Comparison of ENCODE assay signal across 14 mouse cellular contexts in the genomic region with DNA sequence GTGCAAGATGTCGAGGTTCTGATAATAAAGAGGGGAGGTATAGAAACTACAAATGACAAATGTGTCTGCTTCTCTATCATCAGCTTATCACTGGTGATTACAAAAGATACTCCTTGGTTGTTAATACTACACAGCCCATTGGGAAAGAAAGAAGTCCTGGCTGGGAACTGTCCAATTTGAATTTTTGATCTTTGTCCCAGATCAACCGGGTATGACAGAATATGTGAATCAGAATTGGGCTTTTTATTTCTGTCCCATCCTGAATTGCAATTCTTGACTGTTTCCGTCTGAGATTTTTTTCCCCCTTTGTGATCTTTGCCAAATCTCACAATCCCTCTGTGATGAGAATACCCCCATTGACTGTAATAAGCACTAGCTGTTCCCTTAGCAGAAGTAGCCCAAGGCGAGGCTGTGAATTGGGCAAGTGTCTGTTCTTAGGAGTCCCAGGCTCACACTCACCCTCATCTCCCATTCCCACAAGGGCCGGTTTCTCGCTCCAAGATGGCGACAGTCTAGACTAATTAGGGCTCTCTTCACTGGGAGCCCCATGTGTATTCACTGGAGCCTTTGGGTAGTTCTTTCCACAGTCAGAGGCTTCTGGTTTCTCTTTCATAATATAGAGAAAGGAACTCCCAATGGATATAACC. TPM values are rescaled to one million over a fixed set of nuclear protein-coding genes. Genes with fewer than 3 reads are reported as not detected.
DNase-seq lines count a peak whose midpoint lies in the region; ATAC-seq and TF ChIP-seq lines count a peak whose summit lies in the region.
"Had no signal": no experiment of that assay in that cellular context is flagged by ENCODE, and none has a peak within 500 bp of the region (broad histone marks: within the 10 kb centered on the region; RNA-seq: fewer than 3 reads in every experiment).

No protein-coding gene starts in this region.

- 73% methylated on average over 7 of the region's 7 CpGs for WGBS in heart, adult 2 months
- WGBS in hindbrain, embryonic 12.5 days = 66% methylated on average over 7 of the region's 7 CpGs
- WGBS in midbrain, postnatal 0 days = 29% methylated on average over 7 of the region's 7 CpGs

- H3K79me2 ChIP-seq in heart, adult 2 months (replicated peaks; ENCODE audit: control insufficient read depth, insufficient read depth, low read length) = no peaks in the 10 kb centered on the region

- H3K4me2 ChIP-seq in hindbrain, embryonic 12.5 days (replicated peaks) = peak overlapping the region; percentile 40
- H3K4me2 ChIP-seq in midbrain, postnatal 0 days (ENCODE audit: low read depth, low read length, poor library complexity, severe bottlenecking) = peak overlapping the region; percentile 44; the same call in 1 of the 2 replicates
- H3K4me2 ChIP-seq: intestine, embryonic 15.5 days had no signal

- no peak overlapping the region for H3K27ac ChIP-seq in heart, adult 2 months
- peak overlapping the region; percentile 78 for H3K27ac ChIP-seq in hindbrain, embryonic 12.5 days
- peak overlapping the region; percentile 94 for H3K27ac ChIP-seq in midbrain, postnatal 0 days (ENCODE audit: low read depth, low read length)
- H3K27ac ChIP-seq: intestine, embryonic 15.5 days; lung, embryonic 15.5 days; stomach, postnatal 0 days had no signal

- TF ChIP-seq CTCF in heart, adult 2 months (IDR thresholded peaks at IDR 0.05) = no peak
- TF ChIP-seq CTCF in midbrain, postnatal 0 days (IDR thresholded peaks at IDR 0.05) = no peak

- ATAC-seq in hindbrain, embryonic 12.5 days (ENCODE audit: low FRiP score) = peak; percentile 41
- peak; percentile 48; the same call in 1 of the 2 replicates for ATAC-seq in midbrain, postnatal 0 days (ENCODE audit: low FRiP score)
- no peak for ATAC-seq in cerebellum, adult (ENCODE audit: insufficient number of reproducible peaks, low FRiP score, low TSS enrichment)
- ATAC-seq: intestine, embryonic 15.5 days had no signal

- H3K9me3 ChIP-seq in hindbrain, embryonic 12.5 days (replicated peaks) = no peaks in the 10 kb centered on the region
- no peaks in the 10 kb centered on the region for H3K9me3 ChIP-seq in midbrain, postnatal 0 days (ENCODE audit: low read length)
- H3K9me3 ChIP-seq: intestine, embryonic 15.5 days; lung, embryonic 15.5 days had no signal

- no peaks in the 10 kb centered on the region for H3K36me3 ChIP-seq in heart, adult 2 months (ENCODE audit: control insufficient read depth, insufficient read depth, low read length)
- H3K36me3 ChIP-seq in hindbrain, embryonic 12.5 days = no peaks in the 10 kb centered on the region
- no peaks in the 10 kb centered on the region for H3K36me3 ChIP-seq in midbrain, postnatal 0 days (ENCODE audit: insufficient read depth, low read length)
- H3K36me3 ChIP-seq: intestine, embryonic 15.5 days; lung, embryonic 15.5 days had no signal

- no peak for TF ChIP-seq POLR2A in heart, adult 2 months (IDR thresholded peaks at IDR 0.05; ENCODE audit: insufficient read depth, low read depth, low read length)

- H3K9ac ChIP-seq in heart, adult 2 months (ENCODE audit: low read depth, low read length) = no peak overlapping the region
- no peak overlapping the region for H3K9ac ChIP-seq in hindbrain, embryonic 12.5 days
- no peak overlapping the region for H3K9ac ChIP-seq in midbrain, postnatal 0 days (replicated peaks; ENCODE audit: low read length, poor library complexity, severe bottlenecking)
- H3K9ac ChIP-seq: intestine, embryonic 15.5 days; lung, embryonic 15.5 days had no signal

- intact Hi-C loops in heart, adult 2 months (cut with DNase I) = no loop called here

- no peaks in the 10 kb centered on the region for H3K27me3 ChIP-seq in heart, adult 2 months (ENCODE audit: control insufficient read depth, insufficient read depth, low read length)
- H3K27me3 ChIP-seq in hindbrain, embryonic 12.5 days = no peaks in the 10 kb centered on the region
- H3K27me3 ChIP-seq in midbrain, postnatal 0 days (ENCODE audit: insufficient read depth, low read length) = no peaks in the 10 kb centered on the region
- H3K27me3 ChIP-seq: intestine, embryonic 15.5 days; lung, embryonic 15.5 days had no signal

- H3K4me1 ChIP-seq in heart, adult 2 months (ENCODE audit: control insufficient read depth, insufficient read depth, low read length) = peaks cover 2% of the 10 kb centered on the region; the same call in 1 of the 2 replicates
- peaks cover 25% of the 10 kb centered on the region for H3K4me1 ChIP-seq in hindbrain, embryonic 12.5 days
- H3K4me1 ChIP-seq in midbrain, postnatal 0 days (ENCODE audit: insufficient read depth, low read length) = peaks cover 17% of the 10 kb centered on the region; the same call in 1 of the 2 replicates

- no peak overlapping the region for H3K4me3 ChIP-seq in heart, adult 2 months
- H3K4me3 ChIP-seq in hindbrain, embryonic 12.5 days = no peak overlapping the region
- H3K4me3 ChIP-seq in midbrain, postnatal 0 days (ENCODE audit: low read depth, low read length) = no peak overlapping the region
- H3K4me3 ChIP-seq: intestine, embryonic 15.5 days; lung, embryonic 15.5 days had no signal

- no peak for TF ChIP-seq EP300 in heart, adult 2 months (IDR thresholded peaks at IDR 0.05; ENCODE audit: insufficient read depth, low read depth, low read length)

- DNase-seq in heart, adult 11 months = peak; percentile 91
- no peak for DNase-seq in heart, adult 2 months
- peak; percentile 27 for DNase-seq in brain, adult 2 months (ENCODE audit: low read depth, low spot score)
- peak; percentile 10 for DNase-seq in midbrain, postnatal 0 days (ENCODE audit: low spot score)
- no peak for DNase-seq in right cerebral cortex, postnatal 36 days (ENCODE audit: low spot score in 2 of 2)
- DNase-seq: liver; spleen, adult 18-20 months had no signal

RNA-seq across cellular contexts. Expression of gene Ptgfrn, which starts 36.2 kb away (rescaled TPM):
- total RNA-seq in heart, adult 2 months (2021) = 10 to 100 TPM; 19.4 to 25.1 TPM
- 18.5 and 27.2 TPM in 2 replicates for polyA plus RNA-seq in heart, adult 2 months (2012; rRNA removed)
- 3.2 and 3.6 TPM in 2 replicates for polyA plus RNA-seq in hindbrain, embryonic 12.5 days (2016; fragmentation: Nextera tagmentation; extraction: Ambion mirVana)
- 53.9 and 58.5 TPM in 2 replicates for total RNA-seq in midbrain, postnatal 0 days (2014; rRNA removed)
- 3.7 and 3.8 TPM in 2 replicates for polyA plus RNA-seq in midbrain, postnatal 0 days (2015; fragmentation: Nextera tagmentation; extraction: Ambion mirVana)
- total RNA-seq: common myeloid progenitor, adult 5-6 weeks; megakaryocyte-erythroid progenitor cell, adult 5-6 weeks had no signal

Comparison
In these comparisons a context has a peak if more than half of its experiments do, and no peak if none do; other contexts are left out.
1. DNase-seq: peak in heart, adult 11 months (single experiment), brain, adult 2 months (single experiment) and midbrain, postnatal 0 days (single experiment); none in heart, adult 2 months (0 of 2) and right cerebral cortex, postnatal 36 days (0 of 2).